Mouse (Mus musculus) stomach, embryonic 15.5 days (tissue): Measurements from ENCODE around the gene Rbm44. TPM values are rescaled to one million over a fixed set of nuclear protein-coding genes. Genes with fewer than 3 reads are reported as not detected.

Experiments
- ATAC-seq: fragments of 200-750 bp; cut with Nextera tagmentation; 2 replicates; pipeline ENCODE4 v1.8.0; 2017; ENCODE audit warnings: low read depth, moderate number of reproducible peaks, moderate TSS enrichment; ENCODE audit not compliant: insufficient read depth, low FRiP score
- H3K27ac ChIP-seq: fragments of 300-500 bp; sonication (generic); 2 replicates; pipeline ENCODE4 v1.5.1; 2015; ENCODE audit warnings: mild to moderate bottlenecking, inconsistent platforms
- H3K27me3 ChIP-seq: fragments of 300-500 bp; sonication (generic); replicated peaks from 2 replicates; pipeline ENCODE4 v1.6.1; 2015; ENCODE audit warnings: inconsistent platforms
- H3K36me3 ChIP-seq: fragments of 300-500 bp; sonication (generic); 2 replicates; pipeline ENCODE4 v1.6.1; 2015; ENCODE audit warnings: inconsistent platforms
- H3K4me1 ChIP-seq: fragments of 300-500 bp; sonication (generic); 2 replicates; pipeline ENCODE4 v1.6.1; 2015; ENCODE audit warnings: inconsistent platforms
- H3K4me2 ChIP-seq: fragments of 300-500 bp; sonication (generic); 2 replicates; pipeline ENCODE4 v1.6.1; 2015; ENCODE audit warnings: mild to moderate bottlenecking, inconsistent platforms
- H3K4me3 ChIP-seq: fragments of 300-500 bp; sonication (generic); replicated peaks from 2 replicates; pipeline ENCODE4 v1.5.1; 2015; ENCODE audit warnings: inconsistent platforms
- H3K9ac ChIP-seq: fragments of 300-500 bp; sonication (generic); 2 replicates; pipeline ENCODE4 v1.6.1; 2015; ENCODE audit warnings: inconsistent platforms
- H3K9me3 ChIP-seq: fragments of 300-500 bp; sonication (generic); 2 replicates; pipeline ENCODE4 v1.6.1; 2016; ENCODE audit warnings: inconsistent platforms
- WGBS: fragments of 180-500 bp; shearing (Covaris S2); methylation state at CpG from one replicate; pipeline ENCODE4 v1.1.7; 2015; 5-methylcytosine and 5-hydroxymethylcytosine counted together
- polyA plus RNA-seq: library from polyadenylated mRNA; unstranded; fragments of >200 nt; fragmentation: Nextera tagmentation; extraction: Ambion mirVana; gene quantifications from 2 replicates; pipeline ENCODE4 v1.2.1, GENCODE M21; 2015

Rbm44 gene
- polyA plus RNA-seq, 1 experiment from 2014 or later, result 0.86 TPM

DNA sequence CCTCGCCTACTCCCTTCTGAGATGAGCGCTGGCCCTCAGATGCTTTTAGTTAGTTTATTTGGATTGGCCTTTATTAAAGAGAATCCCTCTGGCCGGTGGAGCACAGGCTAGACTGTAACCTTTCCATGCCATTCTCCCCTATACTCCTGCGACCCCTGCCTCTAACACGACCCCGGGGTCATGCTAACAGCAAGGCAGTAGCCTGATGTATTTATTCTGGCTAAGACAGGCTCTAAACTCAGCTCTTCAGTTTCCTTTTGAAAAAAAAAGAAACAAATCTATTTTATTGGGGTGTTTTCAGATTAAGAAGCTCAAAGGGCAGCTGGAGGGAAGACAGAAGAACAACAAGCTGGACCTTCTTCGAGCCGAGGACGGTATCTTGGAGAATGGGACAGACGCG lies 22.8 kb upstream of the Rbm44 start:
- ATAC-seq, result no peak
- Histone ChIP-seq H3K9me3 (no peaks in the 10 kb centered on the region), H3K4me1 (no peaks in the 10 kb centered on the region), H3K9ac (no peak overlapping the region), H3K27me3 (no peaks in the 10 kb centered on the region), H3K27ac (no peak overlapping the region), H3K4me3 (no peak overlapping the region), H3K36me3 (peaks cover 38% of the 10 kb centered on the region), H3K4me2 (no peak overlapping the region)
- 76% methylated on average over 11 of the region's 11 CpGs for WGBS

DNA sequence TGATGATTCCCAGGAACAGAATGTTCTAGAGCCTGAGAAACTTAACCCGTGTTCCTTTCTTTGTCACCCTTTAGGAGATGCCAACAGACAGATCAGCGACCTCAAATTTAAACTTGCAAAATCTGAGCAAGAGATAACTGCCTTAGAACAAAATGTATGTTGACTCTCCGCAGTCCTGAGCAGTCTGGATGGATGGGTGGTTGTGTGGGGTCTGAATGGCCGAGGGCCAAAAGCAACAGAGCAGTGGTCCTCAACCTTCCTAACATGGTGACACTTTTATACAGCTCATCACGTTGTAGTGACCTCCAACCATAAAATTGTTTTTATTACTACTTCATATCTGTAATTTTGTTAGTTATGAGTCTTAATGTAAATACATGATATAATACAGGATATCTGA lies 21.9 kb upstream of the Rbm44 start:
- Histone ChIP-seq H3K27ac (no peak overlapping the region), H3K27me3 (no peaks in the 10 kb centered on the region), H3K4me2 (no peak overlapping the region), H3K4me3 (no peak overlapping the region), H3K4me1 (no peaks in the 10 kb centered on the region), H3K9me3 (no peaks in the 10 kb centered on the region), H3K9ac (no peak overlapping the region), H3K36me3 (peaks cover 40% of the 10 kb centered on the region)
- WGBS, result 86% methylated on average over 5 of the region's 5 CpGs
- ATAC-seq, result no peak

DNA sequence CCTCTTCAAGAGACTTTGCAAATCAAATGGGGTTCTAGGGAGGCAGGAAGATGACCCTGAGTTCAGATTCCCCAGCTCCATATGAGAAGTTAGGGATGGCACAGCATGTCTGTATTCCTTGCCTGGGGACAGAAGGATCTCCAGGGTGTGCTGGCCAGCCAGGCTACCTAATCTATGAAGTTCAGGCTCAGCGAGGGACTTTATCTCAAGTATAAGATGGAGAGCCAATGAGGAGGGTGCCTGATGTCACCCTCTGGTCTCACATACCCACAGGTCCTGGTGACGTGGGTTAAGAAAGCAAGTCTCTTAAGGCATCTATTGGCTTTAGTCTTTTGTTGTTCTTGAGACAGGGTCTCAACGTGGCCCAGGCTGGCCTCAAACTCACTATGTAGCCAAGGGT lies 21.4 kb upstream of the Rbm44 start:
- Histone ChIP-seq H3K4me3 (no peak overlapping the region), H3K4me1 (no peaks in the 10 kb centered on the region), H3K36me3 (peaks cover 45% of the 10 kb centered on the region), H3K27me3 (no peaks in the 10 kb centered on the region), H3K9me3 (no peaks in the 10 kb centered on the region), H3K27ac (no peak overlapping the region), H3K9ac (no peak overlapping the region), H3K4me2 (no peak overlapping the region)
- 89% methylated on average over 3 of the region's 3 CpGs for WGBS
- ATAC-seq, result no peak

DNA sequence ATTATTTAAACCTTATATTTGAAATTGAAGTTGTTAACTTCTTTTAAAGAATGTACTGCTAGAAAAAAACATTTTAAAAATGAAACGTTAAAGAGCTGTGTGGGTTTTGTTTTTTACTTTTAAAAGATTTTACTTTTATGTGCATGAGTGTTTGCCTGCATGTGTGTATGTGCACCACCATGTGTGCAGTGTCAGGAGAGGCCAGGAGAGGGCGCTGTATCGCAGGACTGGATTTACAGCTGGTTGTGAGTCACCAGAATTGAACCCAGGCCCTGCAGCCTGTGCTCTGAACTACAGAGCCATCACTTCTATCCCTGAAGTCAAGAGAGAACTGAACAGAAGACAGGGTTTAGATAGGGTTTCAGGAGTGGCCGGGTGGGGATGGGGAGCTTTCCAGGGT lies 16.0 kb upstream of the Rbm44 start:
- WGBS, result 88% methylated on average over 4 of the region's 4 CpGs
- H3K27ac ChIP-seq, result no peak overlapping the region
- no peaks in the 10 kb centered on the region for H3K9me3 ChIP-seq
- H3K4me1 ChIP-seq, result no peaks in the 10 kb centered on the region
- H3K9ac ChIP-seq, result no peak overlapping the region
- peaks cover 28% of the 10 kb centered on the region for H3K36me3 ChIP-seq
- no peaks in the 10 kb centered on the region for H3K27me3 ChIP-seq
- no peak overlapping the region for H3K4me2 ChIP-seq
- no peak for ATAC-seq
- no peak overlapping the region for H3K4me3 ChIP-seq

DNA sequence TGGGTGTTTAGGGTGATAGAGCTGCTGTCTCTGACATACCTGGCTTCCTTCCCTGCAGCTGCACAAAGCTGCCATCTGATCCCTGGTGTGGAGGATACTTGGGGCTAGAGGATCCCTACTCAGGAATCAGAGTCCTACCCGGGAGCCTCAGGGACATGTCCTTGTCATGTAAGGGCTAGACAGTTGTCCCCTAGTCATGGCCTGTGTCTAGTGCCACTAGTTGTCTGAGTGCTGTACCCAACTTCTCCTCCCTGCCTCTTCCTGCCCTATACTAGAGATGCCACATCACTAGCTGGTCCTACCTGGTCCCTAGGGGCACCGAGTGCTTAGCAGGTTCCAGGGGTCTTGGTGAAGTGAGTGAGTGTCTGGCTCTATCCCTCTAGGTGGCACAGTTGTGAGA lies 7.9 kb upstream of the Rbm44 start:
- no peak overlapping the region for H3K9ac ChIP-seq
- ATAC-seq, result no peak
- no peak overlapping the region for H3K4me2 ChIP-seq
- no peaks in the 10 kb centered on the region for H3K36me3 ChIP-seq
- H3K4me3 ChIP-seq, result no peak overlapping the region
- H3K27me3 ChIP-seq, result no peaks in the 10 kb centered on the region
- H3K4me1 ChIP-seq, result no peaks in the 10 kb centered on the region
- WGBS, result 65% methylated on average over 2 of the region's 2 CpGs
- no peak overlapping the region for H3K27ac ChIP-seq
- no peaks in the 10 kb centered on the region for H3K9me3 ChIP-seq

DNA sequence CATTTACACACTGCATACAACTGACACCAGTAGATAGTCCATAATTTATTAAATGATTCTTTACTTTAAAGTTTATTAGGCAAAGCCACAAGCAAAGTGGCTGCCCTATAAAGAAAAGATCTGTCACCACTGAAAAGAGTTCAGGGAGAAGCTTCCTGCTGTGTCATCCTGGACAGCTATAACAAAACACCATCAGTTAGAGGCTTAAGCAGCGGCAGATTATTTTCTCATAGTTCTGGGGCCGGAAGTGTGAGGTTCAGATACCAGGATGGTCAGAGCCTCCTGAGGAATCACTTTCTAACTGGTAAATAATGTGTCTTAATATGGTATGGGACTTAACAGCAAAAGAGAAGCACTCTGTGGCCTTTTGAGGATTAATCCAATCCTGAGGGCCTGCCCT lies 6.6 kb downstream of the Rbm44 start:
- no peaks in the 10 kb centered on the region for H3K36me3 ChIP-seq
- no peak overlapping the region for H3K4me2 ChIP-seq
- no peak overlapping the region for H3K9ac ChIP-seq
- H3K27ac ChIP-seq, result no peak overlapping the region
- H3K9me3 ChIP-seq, result no peaks in the 10 kb centered on the region
- H3K4me3 ChIP-seq, result no peak overlapping the region
- WGBS, result 43% methylated on average over 2 of the region's 2 CpGs
- ATAC-seq, result no peak
- H3K27me3 ChIP-seq, result no peaks in the 10 kb centered on the region
- H3K4me1 ChIP-seq, result no peaks in the 10 kb centered on the region

DNA sequence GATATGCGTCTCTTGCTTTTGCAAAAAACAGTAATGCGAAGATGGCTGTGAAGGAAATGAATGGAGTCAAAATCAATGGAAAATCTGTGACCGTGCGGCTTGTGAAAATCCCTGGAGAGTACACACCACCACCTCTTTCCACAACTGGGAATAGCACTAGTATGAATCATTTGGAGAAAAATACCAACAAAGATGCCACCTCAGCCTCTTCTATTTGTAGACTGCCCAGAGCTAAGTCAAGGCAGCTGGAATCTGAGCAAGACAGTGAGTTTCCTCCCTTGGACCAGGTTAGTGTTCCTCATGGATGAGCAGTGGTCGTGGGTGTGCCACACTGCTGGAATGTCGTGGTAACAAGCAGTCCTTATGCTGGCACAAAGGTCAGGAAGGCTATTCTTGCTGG lies 21.9 kb downstream of the Rbm44 start:
- Histone ChIP-seq H3K4me3 (no peak overlapping the region), H3K9me3 (no peaks in the 10 kb centered on the region), H3K27me3 (no peaks in the 10 kb centered on the region), H3K9ac (no peak overlapping the region), H3K4me2 (no peak overlapping the region), H3K36me3 (no peaks in the 10 kb centered on the region), H3K27ac (no peak overlapping the region), H3K4me1 (no peaks in the 10 kb centered on the region)
- WGBS, result 82% methylated on average over 6 of the region's 6 CpGs
- ATAC-seq, result no peak

DNA sequence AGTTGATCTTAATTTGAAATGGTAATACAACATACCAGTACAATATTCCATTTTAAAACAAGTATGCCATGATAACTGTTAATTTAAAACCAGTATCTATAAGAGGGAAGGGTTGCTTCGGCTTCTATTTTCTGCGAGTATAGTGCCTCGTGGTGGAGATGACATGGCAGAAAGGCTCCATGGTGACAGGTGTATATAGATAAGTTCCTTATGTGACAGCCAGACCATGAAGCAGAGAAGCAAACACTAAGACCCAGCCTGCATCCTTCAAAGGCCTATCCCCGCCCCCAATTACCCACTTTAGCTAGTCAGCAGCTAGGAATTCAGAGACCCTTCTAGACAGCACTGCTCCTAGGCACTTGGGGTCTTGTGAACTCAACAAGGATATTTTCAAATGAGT lies 24.3 kb downstream of the Rbm44 start:
- H3K9me3 ChIP-seq, result no peaks in the 10 kb centered on the region
- no peak for ATAC-seq
- H3K27ac ChIP-seq, result no peak overlapping the region
- 83% methylated on average over 4 of the region's 4 CpGs for WGBS
- no peaks in the 10 kb centered on the region for H3K4me1 ChIP-seq
- no peaks in the 10 kb centered on the region for H3K27me3 ChIP-seq
- no peaks in the 10 kb centered on the region for H3K36me3 ChIP-seq
- H3K9ac ChIP-seq, result no peak overlapping the region
- no peak overlapping the region for H3K4me3 ChIP-seq
- no peak overlapping the region for H3K4me2 ChIP-seq

DNA sequence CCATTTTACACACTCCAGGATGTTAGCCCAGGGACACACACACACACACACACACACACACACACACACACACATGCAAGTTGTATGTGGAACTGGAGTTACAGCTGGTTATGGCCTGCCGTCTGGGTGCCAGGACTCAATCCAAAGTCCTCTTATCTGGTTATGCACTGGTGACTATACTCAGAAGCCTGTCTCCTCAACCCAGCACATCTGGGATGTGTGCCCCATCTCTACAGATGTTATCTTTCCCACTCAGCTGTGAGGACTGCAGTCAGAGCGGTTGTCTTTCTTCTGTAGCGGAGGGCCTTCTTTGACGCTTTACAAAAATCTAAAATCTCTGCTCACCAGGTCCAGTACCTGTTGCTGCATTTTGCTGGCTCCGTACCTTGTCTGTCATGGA lies 29.9 kb downstream of the Rbm44 start:
- 85% methylated on average over 5 of the region's 5 CpGs for WGBS
- H3K9ac ChIP-seq, result no peak overlapping the region
- H3K27ac ChIP-seq, result no peak overlapping the region
- no peak overlapping the region for H3K4me3 ChIP-seq
- no peak for ATAC-seq
- no peaks in the 10 kb centered on the region for H3K9me3 ChIP-seq
- H3K27me3 ChIP-seq, result peaks cover 5% of the 10 kb centered on the region; the same call in 1 of the 2 replicates
- H3K4me1 ChIP-seq, result peaks cover 4% of the 10 kb centered on the region
- no peaks in the 10 kb centered on the region for H3K36me3 ChIP-seq
- no peak overlapping the region for H3K4me2 ChIP-seq

DNA sequence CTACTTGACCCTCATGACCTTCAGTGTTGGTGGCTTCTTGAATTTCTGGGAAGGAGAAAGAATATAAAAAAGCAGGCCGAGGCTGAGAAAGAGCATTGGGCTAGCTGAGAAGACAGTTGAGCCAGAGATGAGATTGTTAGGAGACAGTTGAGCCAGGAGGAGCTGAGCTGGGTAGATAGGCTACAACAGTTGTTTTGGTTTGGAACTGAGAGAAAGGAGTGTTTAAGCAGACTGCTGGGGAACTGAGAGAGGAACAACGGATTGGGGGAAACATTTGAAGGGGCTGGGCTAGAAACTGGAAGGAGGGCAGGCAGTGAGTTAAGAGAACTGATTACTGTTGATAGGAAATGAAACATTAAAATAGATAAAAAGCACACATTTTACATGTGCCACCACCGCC lies 31.1 kb downstream of the Rbm44 start:
- H3K27me3 ChIP-seq, result peaks cover 5% of the 10 kb centered on the region; the same call in 1 of the 2 replicates
- H3K4me1 ChIP-seq, result peaks cover 9% of the 10 kb centered on the region
- no peak overlapping the region for H3K27ac ChIP-seq
- ATAC-seq, result no peak
- no peaks in the 10 kb centered on the region for H3K36me3 ChIP-seq
- H3K4me2 ChIP-seq, result no peak overlapping the region
- H3K4me3 ChIP-seq, result no peak overlapping the region
- no peak overlapping the region for H3K9ac ChIP-seq
- WGBS, result 57% methylated on average over 3 of the region's 3 CpGs
- H3K9me3 ChIP-seq, result no peaks in the 10 kb centered on the region

DNA sequence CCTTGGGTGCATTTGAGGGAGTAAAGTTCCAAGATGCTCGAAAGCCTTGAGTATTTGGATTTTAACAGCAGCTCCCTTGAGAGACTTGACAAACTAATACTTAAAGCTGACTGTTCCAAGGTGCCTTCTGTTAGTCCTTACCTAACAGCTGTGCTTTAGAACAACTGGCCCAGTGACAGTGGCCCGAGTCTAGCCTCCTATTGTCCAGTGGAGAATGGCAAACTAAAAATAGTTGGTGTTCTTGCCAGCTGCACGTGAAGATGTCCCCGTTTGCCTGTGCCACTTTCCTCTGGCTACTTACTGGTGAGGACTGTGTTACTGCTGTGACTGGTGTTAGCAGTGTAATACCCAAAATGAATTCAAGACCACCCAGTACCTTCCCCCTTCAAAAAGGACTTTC lies 32.0 kb downstream of the Rbm44 start:
- ATAC-seq, result no peak
- H3K4me2 ChIP-seq, result no peak overlapping the region
- no peak overlapping the region for H3K9ac ChIP-seq
- H3K36me3 ChIP-seq, result no peaks in the 10 kb centered on the region
- no peak overlapping the region for H3K4me3 ChIP-seq
- H3K9me3 ChIP-seq, result no peaks in the 10 kb centered on the region
- WGBS, result 78% methylated on average over 4 of the region's 4 CpGs
- no peak overlapping the region for H3K27ac ChIP-seq
- H3K27me3 ChIP-seq, result peaks cover 5% of the 10 kb centered on the region; the same call in 1 of the 2 replicates
- H3K4me1 ChIP-seq, result peaks cover 15% of the 10 kb centered on the region

DNA sequence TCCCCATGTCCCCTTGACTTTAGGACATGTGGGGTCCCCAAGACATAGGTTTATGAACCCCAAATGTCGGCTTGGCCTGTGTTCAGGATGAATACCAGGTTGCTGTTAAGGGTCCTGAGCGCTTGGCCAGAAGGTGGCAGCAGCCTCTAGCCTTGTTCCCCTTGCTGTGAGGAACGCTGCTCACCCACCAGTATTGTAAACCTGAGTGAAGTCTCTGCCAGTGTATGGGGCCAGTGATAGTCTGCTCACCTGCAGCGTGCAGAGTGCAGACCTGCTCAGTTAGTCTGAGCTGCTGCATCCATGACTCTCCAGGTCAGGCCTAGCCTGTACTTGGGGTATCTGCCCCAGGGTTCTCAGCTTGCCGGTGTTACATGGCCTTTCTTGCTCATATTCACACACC lies 34.2 kb downstream of the Rbm44 start:
- Histone ChIP-seq H3K4me1 (peaks cover 15% of the 10 kb centered on the region), H3K27ac (no peak overlapping the region), H3K9me3 (no peaks in the 10 kb centered on the region), H3K27me3 (peaks cover 5% of the 10 kb centered on the region; the same call in 1 of the 2 replicates), H3K4me3 (no peak overlapping the region), H3K36me3 (no peaks in the 10 kb centered on the region), H3K4me2 (peak overlapping the region; percentile 86), H3K9ac (no peak overlapping the region)
- 30% methylated on average over 5 of the region's 5 CpGs for WGBS
- no peak for ATAC-seq

DNA sequence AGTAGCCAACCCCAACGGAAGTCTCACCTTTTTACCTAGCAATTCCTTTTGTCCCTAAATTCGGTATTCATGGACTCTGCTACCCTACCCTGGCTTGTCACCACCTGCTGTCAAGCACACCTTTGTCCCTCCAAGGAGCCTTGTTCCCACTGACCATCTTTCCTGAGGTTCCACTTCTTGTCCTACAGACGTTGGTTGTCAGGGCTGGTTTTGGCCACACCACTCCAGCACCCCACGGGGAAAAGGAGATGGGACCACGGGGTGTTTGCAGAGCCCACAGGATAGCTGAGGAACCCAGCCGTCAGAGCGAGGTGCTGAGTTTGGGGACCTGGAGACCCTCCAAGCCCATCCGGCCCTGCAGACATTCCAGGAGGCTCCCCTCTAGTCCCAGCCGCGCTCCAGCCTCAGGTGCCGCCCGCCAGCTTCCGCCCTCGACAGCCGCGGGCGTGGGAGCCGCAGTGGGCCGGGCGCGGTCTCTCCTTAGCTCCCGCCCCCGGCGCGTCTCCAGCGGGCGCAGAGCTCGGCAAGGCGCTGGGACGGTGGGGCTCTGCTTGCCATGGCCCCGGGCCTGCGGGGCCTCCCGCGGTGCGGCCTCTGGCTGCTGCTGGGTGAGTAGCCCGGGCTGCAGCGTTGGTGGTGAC lies 34.8 kb downstream of the Rbm44 start, which contains the start of gene Ramp1:
Ramp1 (plus strand) TSS at position 290 of the 641 bp plus-strand sequence.
- Histone ChIP-seq H3K4me2 (peak within 1 kb of the TSS; percentile 86), H3K4me1 (peaks cover 15% of the 10 kb centered on the region), H3K27me3 (peaks cover 5% of the 10 kb centered on the region; the same call in 1 of the 2 replicates), H3K9me3 (no peaks in the 10 kb centered on the region), H3K27ac (no peak within 1 kb of the TSS), H3K9ac (peak within 1 kb of the TSS; percentile 40; the same call in 1 of the 2 replicates), H3K36me3 (no peaks in the 10 kb centered on the region), H3K4me3 (peak within 1 kb of the TSS; percentile 46)
- ATAC-seq, result peak; percentile 41; the same call in 1 of the 2 replicates
- WGBS, result 3% methylated on average over 37 of the region's 37 CpGs
